Mouse (Mus musculus) kidney, postnatal 0 days (tissue): ENCODE results near the gene Nxpe4. TPM values are rescaled to one million over a fixed set of nuclear protein-coding genes. Genes with fewer than 3 reads are reported as not detected.
"Not testable (repeated sequence)": the region's sequence is repeated elsewhere in the genome, so short reads cannot be mapped to it uniquely, and the experiment has no call there.

Source experiments
- ATAC-seq: fragments of 200-750 bp; cut with Nextera tagmentation; replicated peaks from 2 replicates; pipeline ENCODE4 v1.8.0; 2017; ENCODE audit warnings: low read depth, moderate number of reproducible peaks, moderate TSS enrichment, moderate library complexity; ENCODE audit not compliant: low FRiP score
- DNase-seq: peaks from one replicate; pipeline ENCODE4 v3.0.0-alpha.2; 2016; ENCODE audit warnings: low spot score
- H3K27ac ChIP-seq: fragments of 300-500 bp; sonication (generic); 2 replicates; pipeline ENCODE4 v1.5.1; 2014; ENCODE audit warnings: mild to moderate bottlenecking
- H3K27me3 ChIP-seq: fragments of 300-500 bp; sonication (generic); 2 replicates; pipeline ENCODE4 v1.6.1; 2014; ENCODE audit warnings: low read length, mixed read lengths; ENCODE audit not compliant: insufficient read depth
- H3K36me3 ChIP-seq: fragments of 300-500 bp; sonication (generic); 2 replicates; pipeline ENCODE4 v1.6.1; 2014; ENCODE audit warnings: low read length, mixed read lengths; ENCODE audit not compliant: insufficient read depth
- H3K4me1 ChIP-seq: fragments of 300-500 bp; sonication (generic); replicated peaks from 2 replicates; pipeline ENCODE4 v1.6.1; 2014; ENCODE audit warnings: antibody characterized with exemption, low read length, mixed read lengths; ENCODE audit not compliant: insufficient read depth
- H3K4me2 ChIP-seq: fragments of 300-500 bp; sonication (generic); 2 replicates; pipeline ENCODE4 v1.6.1; 2014; ENCODE audit warnings: mild to moderate bottlenecking, low read length, moderate library complexity, mixed read lengths
- H3K4me3 ChIP-seq: fragments of 300-500 bp; sonication (generic); replicated peaks from 2 replicates; pipeline ENCODE4 v1.5.1; 2014; ENCODE audit warnings: low read depth, low read length
- H3K9ac ChIP-seq: fragments of 300-500 bp; sonication (generic); 2 replicates; pipeline ENCODE4 v1.6.1; 2014; ENCODE audit warnings: low read depth, low read length
- H3K9me3 ChIP-seq: fragments of 300-500 bp; sonication (generic); replicated peaks from 2 replicates; pipeline ENCODE4 v1.6.1; 2016; ENCODE audit warnings: low read length, inconsistent platforms, mixed read lengths
- CTCF ChIP-seq: IDR thresholded peaks from 2 replicates; pipeline ENCODE4 v1.5.1; 2016; ENCODE audit warnings: antibody characterized with exemption, low read depth, mild to moderate bottlenecking, moderate library complexity
- WGBS: fragments of 180-500 bp; shearing (Covaris S2); extraction: QIAGEN DNeasy Blood & Tissue Kit; methylation state at CpG from one replicate; pipeline ENCODE4 v1.1.7; 2014; 5-methylcytosine and 5-hydroxymethylcytosine counted together
- polyA plus RNA-seq: library from polyadenylated mRNA; unstranded; fragments of >200 nt; fragmentation: Nextera tagmentation; extraction: Ambion mirVana; gene quantifications from 2 replicates; pipeline ENCODE4 v1.2.1, GENCODE M21; 2015

The Nxpe4 gene
- polyA plus RNA-seq, 1 experiment from 2014 or later, result 8.9 TPM

DNA sequence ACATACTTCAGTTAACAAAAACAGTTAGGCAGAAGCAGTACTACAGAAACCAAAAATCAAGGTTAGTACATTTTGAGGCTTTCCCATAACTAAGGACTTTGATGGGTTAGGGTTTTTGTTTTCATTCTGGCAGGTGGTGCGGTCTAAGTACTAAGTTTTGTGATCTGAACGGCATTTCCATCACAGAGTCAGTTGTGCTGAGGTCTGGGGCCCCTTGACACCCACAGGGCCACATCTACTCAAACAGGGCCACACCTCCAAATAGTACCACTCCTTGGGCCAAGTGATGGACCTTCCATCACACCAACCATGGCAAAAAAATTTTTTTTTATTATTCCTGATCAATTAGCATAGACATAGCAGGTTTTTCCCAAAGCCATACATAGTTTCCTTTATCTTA is 251.8 kb downstream of the Nxpe4 start:
- 92% methylated on average over 2 of the region's 2 CpGs for WGBS
- H3K9ac ChIP-seq, result no peak overlapping the region
- ATAC-seq (no peak), DNase-seq (no peak)
- no peaks in the 10 kb centered on the region for H3K9me3 ChIP-seq
- no peaks in the 10 kb centered on the region for H3K36me3 ChIP-seq
- no peak for TF ChIP-seq CTCF
- H3K4me3 ChIP-seq, result no peak overlapping the region
- H3K27me3 ChIP-seq, result no peaks in the 10 kb centered on the region
- no peak overlapping the region for H3K4me2 ChIP-seq
- H3K27ac ChIP-seq, result no peak overlapping the region
- no peaks in the 10 kb centered on the region for H3K4me1 ChIP-seq

DNA sequence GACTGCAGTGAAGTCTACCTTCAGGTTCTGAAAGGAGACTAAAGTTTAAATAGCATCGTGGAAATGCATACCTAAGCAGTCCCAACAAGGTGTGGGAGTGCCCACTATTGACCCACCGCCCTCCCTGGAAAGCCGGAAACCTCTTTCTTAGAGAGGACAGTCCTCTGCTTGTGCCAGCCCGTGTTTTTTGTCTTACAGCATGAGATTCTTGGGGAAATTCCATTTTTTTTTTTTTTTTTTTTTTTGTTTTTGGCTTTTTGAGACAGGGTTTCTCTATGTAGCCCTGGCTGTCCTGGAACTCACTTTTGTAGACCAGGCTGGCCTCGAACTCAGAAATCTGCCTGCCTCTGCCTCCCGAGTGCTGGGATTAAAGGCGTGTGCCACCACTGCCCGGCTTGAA is 255.5 kb downstream of the Nxpe4 start:
- whole genome bisulfite sequencing, result 88% methylated on average over 8 of the region's 8 CpGs
- H3K4me1 ChIP-seq, DNase-seq, H3K4me3 ChIP-seq, H3K36me3 ChIP-seq, ATAC-seq, H3K9me3 ChIP-seq, H3K9ac ChIP-seq, H3K27ac ChIP-seq, H3K4me2 ChIP-seq, H3K27me3 ChIP-seq: not testable (repeated sequence)

DNA sequence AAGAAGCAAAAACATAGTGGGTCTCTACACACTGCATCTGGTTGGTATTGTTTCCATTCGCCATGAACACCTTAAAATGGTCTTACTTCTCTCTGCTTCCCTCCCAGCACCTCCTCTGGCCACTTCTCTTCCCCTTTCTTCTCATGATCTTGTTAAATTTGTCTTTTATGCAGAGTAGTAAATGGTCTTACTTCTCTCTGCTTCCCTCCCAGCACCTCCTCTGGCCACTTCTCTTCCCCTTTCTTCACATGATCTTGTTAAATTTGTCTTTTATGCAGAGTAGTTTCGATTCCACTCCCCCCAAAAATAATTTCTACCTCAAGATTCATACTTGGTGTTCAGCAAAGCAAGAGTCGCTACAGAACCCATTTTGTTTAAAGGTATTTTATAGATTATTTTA is 256.2 kb downstream of the Nxpe4 start:
- H3K9ac ChIP-seq, result no peak overlapping the region
- no peaks in the 10 kb centered on the region for H3K36me3 ChIP-seq
- DNase-seq (no peak), ATAC-seq (no peak)
- H3K4me3 ChIP-seq, result no peak overlapping the region
- H3K27me3 ChIP-seq, result no peaks in the 10 kb centered on the region
- no peak overlapping the region for H3K27ac ChIP-seq
- no peaks in the 10 kb centered on the region for H3K9me3 ChIP-seq
- TF ChIP-seq CTCF, result no peak
- H3K4me1 ChIP-seq, result no peaks in the 10 kb centered on the region
- WGBS, result 85% methylated on average over 3 of the region's 3 CpGs
- no peak overlapping the region for H3K4me2 ChIP-seq

DNA sequence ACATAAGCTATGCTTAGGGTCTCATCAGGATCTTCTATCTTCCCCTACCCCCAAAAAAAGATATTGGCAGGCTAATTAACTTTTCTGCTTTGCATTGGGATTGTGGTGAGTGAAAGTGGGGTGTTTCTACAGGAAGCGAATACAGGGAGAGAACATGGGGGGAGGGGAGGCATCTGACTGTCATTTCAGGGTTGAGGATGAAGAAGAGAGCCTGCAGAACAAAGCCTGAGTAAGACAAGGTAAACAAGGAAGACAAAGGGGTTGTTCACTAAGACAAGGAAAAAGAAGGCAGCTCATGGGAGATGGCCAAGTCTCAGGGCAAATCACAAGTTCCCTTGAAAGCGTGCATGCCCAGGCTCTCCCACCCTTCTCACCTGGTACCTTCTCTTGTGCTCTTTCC is 256.6 kb downstream of the Nxpe4 start:
- no peak for ATAC-seq
- no peak for DNase-seq
- no peak for TF ChIP-seq CTCF
- Histone ChIP-seq H3K27ac (no peak overlapping the region), H3K4me3 (no peak overlapping the region), H3K36me3 (no peaks in the 10 kb centered on the region), H3K4me1 (no peaks in the 10 kb centered on the region), H3K9me3 (no peaks in the 10 kb centered on the region), H3K9ac (no peak overlapping the region), H3K4me2 (no peak overlapping the region), H3K27me3 (no peaks in the 10 kb centered on the region)
- 83% methylated on average over 2 of the region's 2 CpGs for WGBS

DNA sequence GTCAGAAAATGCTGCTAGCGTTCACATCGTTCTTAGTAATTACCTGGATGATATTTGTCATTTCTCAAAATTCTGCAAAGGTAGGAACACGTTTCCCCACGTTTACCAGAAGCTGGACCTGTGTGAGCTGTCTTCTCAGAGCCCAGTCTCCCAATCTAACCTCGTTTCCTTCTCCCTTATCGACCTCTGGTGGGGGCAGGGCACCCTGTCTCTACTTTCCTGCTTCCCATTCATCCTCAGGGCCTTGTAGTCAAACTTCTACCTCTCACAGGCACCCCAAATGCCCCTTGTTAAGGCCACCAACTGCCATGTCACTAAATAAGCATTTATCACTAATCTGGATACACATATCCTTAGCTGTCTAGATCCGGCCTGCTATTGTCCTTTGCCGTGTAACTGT is 257.0 kb downstream of the Nxpe4 start:
- Histone ChIP-seq H3K4me3 (no peak overlapping the region), H3K9ac (no peak overlapping the region), H3K4me2 (no peak overlapping the region), H3K9me3 (no peaks in the 10 kb centered on the region), H3K27ac (no peak overlapping the region), H3K27me3 (no peaks in the 10 kb centered on the region), H3K4me1 (no peaks in the 10 kb centered on the region), H3K36me3 (no peaks in the 10 kb centered on the region)
- no peak for ATAC-seq
- WGBS, result 74% methylated on average over 8 of the region's 8 CpGs
- no peak for TF ChIP-seq CTCF
- no peak for DNase-seq

DNA sequence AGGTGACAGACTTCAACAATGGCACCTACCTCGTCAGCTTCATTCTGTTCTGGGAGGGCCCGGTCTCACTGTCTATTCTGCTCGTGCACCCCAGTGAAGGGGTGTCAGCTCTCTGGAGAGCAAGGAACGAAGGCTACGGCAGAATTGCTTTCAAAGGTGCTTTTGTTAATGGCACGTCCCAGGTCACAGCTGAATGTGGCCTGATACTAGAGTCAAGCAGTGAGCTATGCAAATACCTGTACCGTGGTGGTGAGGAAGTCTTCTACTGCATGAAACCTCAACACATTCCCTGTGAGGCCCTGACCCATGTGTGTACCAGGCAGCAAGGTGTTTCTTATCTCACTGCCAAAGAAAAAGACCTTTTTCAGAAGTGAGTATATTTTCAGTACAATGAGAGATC is 258.6 kb downstream of the Nxpe4 start:
- Histone ChIP-seq H3K36me3 (no peaks in the 10 kb centered on the region), H3K4me3 (no peak overlapping the region), H3K9me3 (no peaks in the 10 kb centered on the region), H3K9ac (no peak overlapping the region), H3K4me2 (no peak overlapping the region), H3K27me3 (no peaks in the 10 kb centered on the region), H3K27ac (no peak overlapping the region), H3K4me1 (no peaks in the 10 kb centered on the region)
- TF ChIP-seq CTCF, result no peak
- DNase-seq, result no peak
- ATAC-seq, result no peak
- 83% methylated on average over 7 of the region's 7 CpGs for WGBS

DNA sequence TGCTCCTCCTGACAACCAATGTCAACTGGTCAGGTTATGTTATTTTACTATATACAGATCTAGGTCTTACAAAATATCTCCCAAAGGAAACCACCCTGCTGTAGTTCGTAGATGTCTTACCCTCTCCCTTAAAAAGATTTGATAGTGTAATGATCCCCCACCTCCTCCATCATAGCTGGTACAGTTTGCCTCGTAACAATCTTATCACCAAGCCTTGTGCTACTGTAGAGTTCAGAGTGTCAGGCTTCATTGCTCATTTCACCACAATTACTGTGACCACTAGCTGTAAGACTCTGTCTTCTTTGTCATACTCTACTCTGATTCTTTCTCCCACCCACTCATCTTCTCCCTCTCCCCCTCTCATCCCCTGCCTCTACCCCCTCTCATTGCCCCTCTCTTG is 259.2 kb downstream of the Nxpe4 start:
- H3K36me3 ChIP-seq, result no peaks in the 10 kb centered on the region
- no peaks in the 10 kb centered on the region for H3K27me3 ChIP-seq
- H3K27ac ChIP-seq, result no peak overlapping the region
- no peaks in the 10 kb centered on the region for H3K9me3 ChIP-seq
- H3K9ac ChIP-seq, result no peak overlapping the region
- no peak overlapping the region for H3K4me2 ChIP-seq
- no peak for ATAC-seq
- no peak for TF ChIP-seq CTCF
- no peaks in the 10 kb centered on the region for H3K4me1 ChIP-seq
- WGBS, result 57% methylated on average over 2 of the region's 2 CpGs
- no peak for DNase-seq
- H3K4me3 ChIP-seq, result no peak overlapping the region
